In genomic region chr2:52358156-52358555, GRCm38 (mm10) we compare ENCODE assay signal across 26 mouse cellular contexts. TPM values are rescaled to one million over a fixed set of nuclear protein-coding genes. Genes with fewer than 3 reads are reported as not detected.
A peak's percentile ranks its signal among the peaks of the same experiment; 100 is the strongest.
DNase-seq lines count a peak whose midpoint lies in the region; ATAC-seq and TF ChIP-seq lines count a peak whose summit lies in the region.
"Had no signal": no experiment of that assay in that cellular context is flagged by ENCODE, and none has a peak within 500 bp of the region (broad histone marks: within the 10 kb centered on the region; RNA-seq: fewer than 3 reads in every experiment).

No protein-coding gene starts in this region.

- intact Hi-C loops in gastrocnemius, postnatal 36 days (cut with DNase I), result no loop called here
- intact Hi-C loops in heart, postnatal 36 days (cut with DNase I), result no loop called here
- intact Hi-C loops in heart, adult 2 months (cut with DNase I), result no loop called here

- H3K27me3 ChIP-seq in heart, embryonic 15.5 days, result no peaks in the 10 kb centered on the region
- H3K27me3 ChIP-seq in heart, adult 2 months (ENCODE audit: control insufficient read depth, insufficient read depth, low read length), result no peaks in the 10 kb centered on the region
- H3K27me3 ChIP-seq: embryonic facial prominence, embryonic 13.5 days; forebrain, embryonic 12.5 days; forebrain, embryonic 15.5 days; hindbrain, embryonic 13.5 days; intestine, embryonic 15.5 days had no signal

- DNase-seq in gastrocnemius, adult 18-20 months (ENCODE audit: low spot score), result peak; percentile 63
- DNase-seq in gastrocnemius, postnatal 36 days, result no peak
- DNase-seq in heart, adult 11 months, result peak; percentile 72
- DNase-seq in heart, postnatal 36 days, result no peak
- DNase-seq in heart, adult 2 months, result no peak
- peak; percentile 74 for DNase-seq in skeletal muscle tissue, adult 2 months (ENCODE audit: low read depth, low spot score)
- DNase-seq: adrenal gland, adult 8-10 months; adrenal gland, postnatal 25 days; cerebellum, adult 11-12 months; cerebellum, adult 8-10 months; cerebellum, postnatal 10 days; cerebellum, postnatal 36 days; embryo, embryonic 11 days; kidney, adult 11 months; kidney, adult 8-10 months had no signal

- 0 out of 2 replicates have a peak, but pooled peaks cover 6% of the 10 kb centered on the region for H3K4me1 ChIP-seq in heart, embryonic 15.5 days (replicated peaks)
- H3K4me1 ChIP-seq in heart, adult 2 months (ENCODE audit: control insufficient read depth, insufficient read depth, low read length), result no peaks in the 10 kb centered on the region
- H3K4me1 ChIP-seq: embryonic facial prominence, embryonic 10.5 days; embryonic facial prominence, embryonic 13.5 days; forebrain, embryonic 12.5 days; forebrain, embryonic 15.5 days; hindbrain, embryonic 10.5 days; intestine, embryonic 15.5 days had no signal

- TF ChIP-seq CTCF in heart, adult 2 months (IDR thresholded peaks at IDR 0.05), result no peak

- peak; percentile 58; the same call in 1 of the 2 replicates for ATAC-seq in heart, embryonic 15.5 days (replicated peaks; ENCODE audit: insufficient number of reproducible peaks, insufficient read depth, low FRiP score, low read depth)
- ATAC-seq: activated CD4-positive, CD25-positive, alpha-beta regulatory T cell, adult 4 months; forebrain, embryonic 15.5 days; hindbrain, embryonic 16.5 days; intestine, embryonic 15.5 days had no signal

- no peak for TF ChIP-seq EP300 in heart, adult 2 months (IDR thresholded peaks at IDR 0.05; ENCODE audit: insufficient read depth, low read depth, low read length)

- no peak overlapping the region for H3K9ac ChIP-seq in heart, embryonic 15.5 days
- no peak overlapping the region for H3K9ac ChIP-seq in heart, adult 2 months (ENCODE audit: low read depth, low read length)
- H3K9ac ChIP-seq: embryonic facial prominence, embryonic 13.5 days; forebrain, embryonic 12.5 days; forebrain, embryonic 15.5 days; hindbrain, embryonic 13.5 days; intestine, embryonic 15.5 days had no signal

- no peak overlapping the region for H3K4me3 ChIP-seq in heart, embryonic 15.5 days
- H3K4me3 ChIP-seq in heart, adult 2 months, result no peak overlapping the region
- H3K4me3 ChIP-seq: embryonic facial prominence, embryonic 10.5 days; embryonic facial prominence, embryonic 13.5 days; erythroblast, embryonic 14.5 days; forebrain, embryonic 12.5 days; forebrain, embryonic 15.5 days; hindbrain, embryonic 10.5 days; hindbrain, embryonic 13.5 days; intestine, embryonic 15.5 days had no signal

- no peak for TF ChIP-seq POLR2A in heart, adult 2 months (IDR thresholded peaks at IDR 0.05; ENCODE audit: insufficient read depth, low read depth, low read length)

- no peaks in the 10 kb centered on the region for H3K79me2 ChIP-seq in heart, adult 2 months (replicated peaks; ENCODE audit: control insufficient read depth, insufficient read depth, low read length)

- no peaks in the 10 kb centered on the region for H3K9me3 ChIP-seq in heart, embryonic 15.5 days (replicated peaks)
- H3K9me3 ChIP-seq: embryonic facial prominence, embryonic 10.5 days; embryonic facial prominence, embryonic 13.5 days; forebrain, embryonic 12.5 days; forebrain, embryonic 15.5 days; hindbrain, embryonic 10.5 days; hindbrain, embryonic 13.5 days; intestine, embryonic 15.5 days had no signal

- 58% methylated on average over 5 of the region's 5 CpGs for WGBS in heart, embryonic 15.5 days
- 76% methylated on average over 5 of the region's 5 CpGs for WGBS in heart, adult 2 months

- H3K36me3 ChIP-seq in heart, embryonic 15.5 days, result no peaks in the 10 kb centered on the region
- H3K36me3 ChIP-seq in heart, adult 2 months (ENCODE audit: control insufficient read depth, insufficient read depth, low read length), result no peaks in the 10 kb centered on the region
- H3K36me3 ChIP-seq: embryonic facial prominence, embryonic 10.5 days; embryonic facial prominence, embryonic 13.5 days; forebrain, embryonic 12.5 days; forebrain, embryonic 15.5 days; hindbrain, embryonic 10.5 days; hindbrain, embryonic 13.5 days; intestine, embryonic 15.5 days had no signal

- 0 out of 2 replicates have a peak overlapping the region, but pooled peaks have one; percentile 7 for H3K27ac ChIP-seq in heart, embryonic 15.5 days
- no peak overlapping the region for H3K27ac ChIP-seq in heart, adult 2 months
- H3K27ac ChIP-seq: embryonic facial prominence, embryonic 10.5 days; embryonic facial prominence, embryonic 13.5 days; forebrain, embryonic 12.5 days; forebrain, embryonic 15.5 days; hindbrain, embryonic 10.5 days; hindbrain, embryonic 13.5 days; intestine, embryonic 15.5 days had no signal

- H3K4me2 ChIP-seq in heart, embryonic 15.5 days, result no peak overlapping the region
- H3K4me2 ChIP-seq: embryonic facial prominence, embryonic 13.5 days; forebrain, embryonic 12.5 days; forebrain, embryonic 15.5 days; hindbrain, embryonic 13.5 days; intestine, embryonic 15.5 days had no signal

RNA-seq across cellular contexts. Expression of gene Neb, which starts 20.1 kb away (rescaled TPM):
- total RNA-seq in gastrocnemius, adult 18-20 months (2021), result 1,000 to 10,000 TPM; 5,308 to 5,533 TPM
- total RNA-seq in gastrocnemius, postnatal 36 days (2021), result 1,000 to 10,000 TPM; 5,410 to 6,385 TPM
- total RNA-seq in heart, postnatal 36 days (2021), result 1 to 10 TPM; 5.2 to 6.7 TPM
- 2.5 and 3.9 TPM in 2 replicates for polyA plus RNA-seq in heart, embryonic 15.5 days (2015; fragmentation: Nextera tagmentation; extraction: Ambion mirVana)
- 10 to 100 TPM in 1 of 2 experiments, 1 to 10 TPM in 1; 7.6 to 10.2 TPM for total RNA-seq in heart, adult 2 months (2021)
- 1.0 and 3.2 TPM in 2 replicates for polyA plus RNA-seq in heart, adult 2 months (2012; rRNA removed)
- polyA plus RNA-seq: erythroblast, embryonic 14.5 days had no signal

Comparison
In these comparisons a context has a peak if more than half of its experiments do, and no peak if none do; other contexts are left out.
1. DNase-seq: peak in gastrocnemius, adult 18-20 months (single experiment), heart, adult 11 months (single experiment) and skeletal muscle tissue, adult 2 months (single experiment); none in gastrocnemius, postnatal 36 days (0 of 2), heart, postnatal 36 days (0 of 2) and heart, adult 2 months (0 of 2).
2. RNA of gene Neb, which starts 20.1 kb away (total RNA-seq): 5,410 to 6,385 TPM in gastrocnemius, postnatal 36 days and 5,308 to 5,533 TPM in gastrocnemius, adult 18-20 months; 7.6 to 10.2 TPM in heart, adult 2 months and 5.2 to 6.7 TPM in heart, postnatal 36 days; every median in the first group is over 100 times any median in the second.